Mouse (Mus musculus): Measurements from ENCODE around the gene St14.

DNA sequence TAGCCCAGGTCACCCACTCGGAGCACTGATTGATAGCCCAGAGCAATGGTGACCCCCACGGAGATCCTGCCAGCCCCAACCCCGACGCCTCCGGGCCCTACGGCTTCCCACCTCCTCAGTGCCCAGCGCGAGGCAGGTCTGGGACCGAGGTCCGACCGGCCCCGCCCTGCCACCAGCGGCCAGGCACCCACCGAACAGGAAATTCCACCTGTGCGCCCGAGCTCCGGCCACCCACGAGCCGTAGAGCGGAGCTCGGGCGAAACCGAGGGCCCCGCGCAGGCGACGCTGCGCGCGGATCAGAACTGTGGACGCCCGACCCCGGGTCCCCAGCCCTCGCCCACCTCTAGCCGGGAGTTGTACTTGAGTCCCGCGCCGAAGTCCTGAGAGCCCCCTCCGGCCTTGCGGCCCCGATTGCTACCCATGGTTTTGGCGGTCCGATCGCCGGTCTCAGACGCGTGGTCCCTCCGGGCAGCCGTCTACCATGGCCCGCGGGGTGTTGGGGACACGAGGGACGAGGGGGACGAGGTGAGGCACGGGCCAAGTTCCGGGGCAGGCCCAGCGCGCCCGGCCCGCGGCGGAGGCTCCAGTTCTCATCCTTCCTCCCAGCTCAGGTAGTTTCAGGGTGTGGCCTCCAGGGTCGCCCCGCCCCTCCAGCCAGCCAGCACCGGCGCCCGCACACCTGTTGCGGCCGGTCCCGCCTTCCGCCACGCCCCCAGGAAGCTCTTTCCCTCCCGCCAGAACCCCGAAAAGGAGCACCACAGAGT is at the start of gene St14:
- TF ChIP-seq CTCF (IDR thresholded peaks at IDR 0.05; ENCODE audit: borderline replicate concordance, insufficient read depth, low read depth, low read length), result no peak
- no peak for TF ChIP-seq POLR2A (IDR thresholded peaks at IDR 0.05; ENCODE audit: borderline replicate concordance, insufficient read depth, low read length)
